Mouse (Mus musculus): ENCODE data around the gene Piezo1.

DNA sequence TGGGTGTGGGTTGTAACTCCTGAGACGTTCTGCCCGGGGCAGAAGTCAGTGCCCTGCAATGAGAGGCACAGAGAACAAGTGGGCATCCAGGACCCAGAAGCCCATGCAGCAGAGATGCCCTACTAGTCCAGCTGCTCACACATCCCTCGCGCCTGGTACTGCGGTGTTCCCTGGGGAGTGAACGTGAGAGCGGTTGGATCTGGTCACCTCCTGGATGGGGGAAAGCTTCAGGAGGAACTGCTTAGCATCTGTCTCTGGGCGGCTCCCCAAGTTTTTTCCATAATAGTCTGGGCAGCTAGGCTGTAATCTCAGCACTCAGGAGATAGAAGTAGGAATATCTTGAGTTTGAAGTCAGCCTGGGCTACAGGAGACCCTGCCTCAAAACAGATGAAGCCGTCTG is 33.9 kb upstream of the Piezo1 start:
- TF ChIP-seq CTCF (IDR thresholded peaks at IDR 0.05; ENCODE audit: insufficient read depth, low read length) (no peak), POLR2A (IDR thresholded peaks at IDR 0.05; ENCODE audit: borderline replicate concordance, extremely low read depth, low read depth, low read length) (no peak)

Measured in lung, adult 2 months (tissue).